In the genomic region with DNA sequence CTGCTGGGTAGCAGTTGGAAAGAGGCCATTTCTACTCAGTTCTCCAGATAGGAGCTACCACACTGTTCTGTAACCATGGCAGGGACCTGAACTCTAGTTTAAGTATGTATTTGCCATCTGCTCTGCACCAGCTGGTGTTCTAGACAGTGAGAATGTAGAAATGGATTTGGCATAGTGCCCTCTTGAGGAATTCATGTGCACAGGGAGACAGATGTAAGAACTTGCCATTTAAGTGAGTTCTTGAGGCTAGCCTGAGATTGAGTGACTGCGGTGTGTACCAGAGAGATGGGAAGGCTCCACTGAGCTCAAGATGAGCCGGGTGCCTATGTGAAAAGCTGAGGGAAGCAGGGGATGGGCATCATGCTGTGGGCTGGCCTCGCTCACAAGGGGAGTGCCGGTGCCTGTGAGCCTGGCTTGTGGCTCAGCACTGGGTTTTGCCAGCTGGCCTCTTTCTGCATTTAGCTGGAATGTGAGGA, we compare ENCODE assay signal across 9 mouse cellular contexts.
A peak's percentile ranks its signal among the peaks of the same experiment; 100 is the strongest.
DNase-seq lines count a peak whose midpoint lies in the region; ATAC-seq and TF ChIP-seq lines count a peak whose summit lies in the region.
"Had no signal": no experiment of that assay in that cellular context is flagged by ENCODE, and none has a peak within 500 bp of the region (broad histone marks: within the 10 kb centered on the region; RNA-seq: fewer than 3 reads in every experiment).

No protein-coding gene starts in this region.

- DNase-seq in cerebellum, postnatal 10 days: peak; percentile 90 to 93
- peak; percentile 21 to 48 for DNase-seq in heart, postnatal 14 days
- DNase-seq in left cerebral cortex, postnatal 25 days (ENCODE audit: low spot score in 2 of 2): peak; percentile 87 to 97
- peak; percentile 83 to 90 for DNase-seq in right cerebral cortex, adult 2 months (ENCODE audit: low spot score in 2 of 2)
- no peak for DNase-seq in testis, postnatal 10 days (ENCODE audit: low spot score)

- no peaks in the 10 kb centered on the region for H3K27me3 ChIP-seq in intestine, postnatal 0 days (replicated peaks; ENCODE audit: control insufficient read depth, insufficient read depth, low read length)
- no peaks in the 10 kb centered on the region for H3K27me3 ChIP-seq in intestine, embryonic 15.5 days (replicated peaks)
- H3K27me3 ChIP-seq: heart, embryonic 13.5 days had no signal

- intact Hi-C loops in heart, postnatal 14 days (cut with DNase I): no loop called here
- intact Hi-C loops in left cerebral cortex, postnatal 25 days (cut with DNase I): loop anchor here (1.0 to 5.0 kb wide), 5 partner anchors 26 to 174 kb away; no protein-coding TSS in a partner anchor

- WGBS in intestine, postnatal 0 days: 89% methylated on average over 4 of the region's 4 CpGs
- 84% methylated on average over 4 of the region's 4 CpGs for WGBS in intestine, embryonic 15.5 days

- H3K27ac ChIP-seq in intestine, postnatal 0 days (ENCODE audit: low read depth, low read length): no peak overlapping the region
- no peak overlapping the region for H3K27ac ChIP-seq in intestine, embryonic 15.5 days
- H3K27ac ChIP-seq: heart, embryonic 13.5 days had no signal

- H3K4me1 ChIP-seq in intestine, postnatal 0 days (replicated peaks; ENCODE audit: control insufficient read depth, insufficient read depth, low read length): no peaks in the 10 kb centered on the region
- H3K4me1 ChIP-seq in intestine, embryonic 15.5 days (replicated peaks): no peaks in the 10 kb centered on the region

- no peaks in the 10 kb centered on the region for H3K9me3 ChIP-seq in intestine, postnatal 0 days (ENCODE audit: control insufficient read depth)
- H3K9me3 ChIP-seq in intestine, embryonic 15.5 days: no peaks in the 10 kb centered on the region
- H3K9me3 ChIP-seq: heart, embryonic 13.5 days had no signal

- H3K4me3 ChIP-seq in intestine, postnatal 0 days (ENCODE audit: low read depth, low read length): no peak overlapping the region
- H3K4me3 ChIP-seq in intestine, embryonic 15.5 days (replicated peaks): no peak overlapping the region
- H3K4me3 ChIP-seq: heart, embryonic 13.5 days had no signal

- ATAC-seq in intestine, postnatal 0 days: no peak
- no peak for ATAC-seq in intestine, embryonic 15.5 days
- ATAC-seq in inflammation-experienced regulatory T-cells, adult 6 months: no peak

- H3K4me2 ChIP-seq in intestine, postnatal 0 days (replicated peaks; ENCODE audit: low read depth): no peak overlapping the region
- H3K4me2 ChIP-seq in intestine, embryonic 15.5 days (replicated peaks): no peak overlapping the region
- H3K4me2 ChIP-seq: heart, embryonic 13.5 days had no signal

- H3K9ac ChIP-seq in intestine, postnatal 0 days (ENCODE audit: low read depth, low read length): no peak overlapping the region
- no peak overlapping the region for H3K9ac ChIP-seq in intestine, embryonic 15.5 days
- H3K9ac ChIP-seq: heart, embryonic 13.5 days had no signal

- TF ChIP-seq CTCF in intestine, postnatal 0 days (IDR thresholded peaks at IDR 0.05; ENCODE audit: low read depth): peak; percentile 41

- H3K36me3 ChIP-seq in intestine, postnatal 0 days (ENCODE audit: control insufficient read depth, insufficient read depth): peaks cover 4% of the 10 kb centered on the region; the same call in 1 of the 2 replicates
- no peaks in the 10 kb centered on the region for H3K36me3 ChIP-seq in intestine, embryonic 15.5 days
